ENCODE assay signal across 8 mouse cellular contexts in the genomic region with DNA sequence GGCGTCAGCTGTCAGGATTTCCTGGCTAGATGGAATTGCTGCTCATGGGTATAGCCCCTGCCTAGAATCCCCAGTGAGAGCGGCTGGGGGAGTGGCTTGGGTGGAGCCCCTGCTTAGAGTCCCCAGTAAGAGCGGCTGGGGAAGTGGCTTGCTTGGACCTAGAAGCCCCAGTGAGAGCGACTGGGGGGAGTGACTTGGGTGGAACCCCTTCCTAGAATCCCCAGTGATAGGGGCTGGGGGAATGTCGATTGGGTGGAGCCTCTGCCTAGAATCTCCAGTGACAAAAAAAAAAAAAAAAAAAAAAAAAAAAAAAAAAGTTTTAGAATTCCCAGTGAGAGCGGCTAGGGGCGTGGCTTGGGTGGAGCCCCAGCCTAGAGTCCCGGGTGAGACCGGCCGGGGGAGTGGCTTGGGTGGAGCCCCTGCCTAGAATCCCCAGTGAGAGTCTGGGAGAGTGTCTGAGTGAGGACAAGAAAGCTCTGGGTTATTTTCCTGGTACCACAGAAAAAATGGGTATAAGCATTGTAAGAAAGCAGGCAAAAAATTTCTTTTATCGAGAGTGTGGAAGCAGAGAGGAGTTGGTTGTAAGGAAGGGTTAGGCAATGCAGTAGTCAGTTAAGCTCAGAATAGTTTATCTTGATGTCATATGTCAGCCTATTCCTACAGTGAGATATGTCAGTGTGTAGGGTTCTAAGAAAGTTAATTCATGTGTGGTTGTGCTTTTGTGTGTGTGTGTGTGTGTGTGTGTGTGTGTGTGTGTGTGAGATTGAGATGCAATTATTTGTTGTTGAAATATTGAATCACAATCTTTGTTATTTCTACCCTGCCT. TPM values are rescaled to one million over a fixed set of nuclear protein-coding genes. Genes with fewer than 3 reads are reported as not detected.
DNase-seq lines count a peak whose midpoint lies in the region; ATAC-seq and TF ChIP-seq lines count a peak whose summit lies in the region.

No protein-coding gene starts in this region.

- TF ChIP-seq POLR2A in cerebellum, adult 2 months (IDR thresholded peaks at IDR 0.05; ENCODE audit: borderline replicate concordance, insufficient read depth, low read length), result no peak

- peaks cover 8% of the 10 kb centered on the region for H3K4me1 ChIP-seq in hindbrain, embryonic 10.5 days (replicated peaks)
- no peaks in the 10 kb centered on the region for H3K4me1 ChIP-seq in hindbrain, embryonic 14.5 days (replicated peaks; ENCODE audit: control insufficient read depth, insufficient read depth, low read length)
- no peaks in the 10 kb centered on the region for H3K4me1 ChIP-seq in cerebellum, adult 2 months (ENCODE audit: control insufficient read depth, insufficient read depth, low read length)

- no peak for TF ChIP-seq CTCF in cerebellum, adult 2 months (IDR thresholded peaks at IDR 0.05; ENCODE audit: borderline replicate concordance, insufficient read depth, low read depth, low read length)

- no peak for ATAC-seq in hindbrain, embryonic 14.5 days (ENCODE audit: low FRiP score)

- 3% methylated on average over 11 of the region's 11 CpGs for WGBS in hindbrain, embryonic 10.5 days
- WGBS in hindbrain, embryonic 14.5 days, result 2% methylated on average over 11 of the region's 11 CpGs
- 5% methylated on average over 11 of the region's 11 CpGs for WGBS in cerebellum, adult 2 months

- DNase-seq in hindbrain, embryonic 10.5 days (ENCODE audit: low spot score), result peak; percentile 35
- no peak for DNase-seq in hindbrain, embryonic 14.5 days (ENCODE audit: low spot score)
- peak; percentile 67 for DNase-seq in WW6 (ENCODE audit: low read depth, low spot score)
- DNase-seq in forelimb bud, embryonic 11.5 days (ENCODE audit: low read depth, low spot score), result peak; percentile 16
- DNase-seq in kidney, postnatal 4 days, result peak; percentile 62 to 76
- peak; percentile 37 for DNase-seq in neural tube, embryonic 10.5 days (ENCODE audit: extremely low spot score, low spot score)
- no peak for DNase-seq in right cerebral cortex, adult 2 months (ENCODE audit: low spot score in 2 of 2)
- no peak for DNase-seq in cerebellum, adult 2 months

- no peak overlapping the region for H3K9ac ChIP-seq in hindbrain, embryonic 14.5 days

- H3K4me3 ChIP-seq in hindbrain, embryonic 10.5 days, result peak overlapping the region; percentile 24; the same call in 1 of the 2 replicates
- H3K4me3 ChIP-seq in hindbrain, embryonic 14.5 days (replicated peaks; ENCODE audit: low read length), result no peak overlapping the region
- H3K4me3 ChIP-seq in cerebellum, adult 2 months (replicated peaks; ENCODE audit: insufficient read depth, low read depth, low read length), result no peak overlapping the region

- no peaks in the 10 kb centered on the region for H3K9me3 ChIP-seq in hindbrain, embryonic 10.5 days
- H3K9me3 ChIP-seq in hindbrain, embryonic 14.5 days (ENCODE audit: control insufficient read depth, low read length), result no peaks in the 10 kb centered on the region

- H3K36me3 ChIP-seq in hindbrain, embryonic 10.5 days, result no peaks in the 10 kb centered on the region
- H3K36me3 ChIP-seq in hindbrain, embryonic 14.5 days (replicated peaks; ENCODE audit: control insufficient read depth, insufficient read depth), result no peaks in the 10 kb centered on the region

- H3K27me3 ChIP-seq in hindbrain, embryonic 10.5 days (ENCODE audit: insufficient read depth, poor library complexity, severe bottlenecking), result no peaks in the 10 kb centered on the region
- H3K27me3 ChIP-seq in hindbrain, embryonic 14.5 days (ENCODE audit: control insufficient read depth, insufficient read depth, low read length), result no peaks in the 10 kb centered on the region
- H3K27me3 ChIP-seq in cerebellum, adult 2 months (ENCODE audit: control insufficient read depth, insufficient read depth, low read length), result no peaks in the 10 kb centered on the region

- no peak overlapping the region for H3K27ac ChIP-seq in hindbrain, embryonic 10.5 days
- no peak overlapping the region for H3K27ac ChIP-seq in hindbrain, embryonic 14.5 days
- no peak overlapping the region for H3K27ac ChIP-seq in cerebellum, adult 2 months (ENCODE audit: insufficient read depth, low read length)

- no peak overlapping the region for H3K4me2 ChIP-seq in hindbrain, embryonic 14.5 days (replicated peaks)

RNA-seq across cellular contexts. Expression of a gene that starts 13.6 kb away (rescaled TPM):
- polyA plus RNA-seq in hindbrain, embryonic 10.5 days (2016; fragmentation: Nextera tagmentation; extraction: Ambion mirVana), result 9.8 and 10.5 TPM in 2 replicates
- 5.6 and 6.2 TPM in 2 replicates for polyA plus RNA-seq in hindbrain, embryonic 14.5 days (2014; fragmentation: Nextera tagmentation; extraction: Ambion mirVana)
- polyA plus RNA-seq in cerebellum, adult 2 months (2012; rRNA removed), result 5.8 and 7.7 TPM in 2 replicates

RNA-seq across cellular contexts. Expression of a gene that starts 30.8 kb away (rescaled TPM):
- 0.50 TPM in 1 of 2 replicates, not detected in the other for polyA plus RNA-seq in hindbrain, embryonic 10.5 days (2016; fragmentation: Nextera tagmentation; extraction: Ambion mirVana)
- 1.5 and 1.7 TPM in 2 replicates for polyA plus RNA-seq in hindbrain, embryonic 14.5 days (2014; fragmentation: Nextera tagmentation; extraction: Ambion mirVana)
- 11.7 and 12.5 TPM in 2 replicates for polyA plus RNA-seq in cerebellum, adult 2 months (2012; rRNA removed)

RNA-seq across cellular contexts. Expression of a gene that starts 31.2 kb away (rescaled TPM):
- 66.9 and 167 TPM in 2 replicates for polyA plus RNA-seq in hindbrain, embryonic 10.5 days (2016; fragmentation: Nextera tagmentation; extraction: Ambion mirVana)
- 312 and 331 TPM in 2 replicates for polyA plus RNA-seq in hindbrain, embryonic 14.5 days (2014; fragmentation: Nextera tagmentation; extraction: Ambion mirVana)
- polyA plus RNA-seq in cerebellum, adult 2 months (2012; rRNA removed), result 1,121 and 1,177 TPM in 2 replicates

RNA-seq across cellular contexts. Expression of a gene that starts 40.4 kb away (rescaled TPM):
- 3.2 and 3.6 TPM in 2 replicates for polyA plus RNA-seq in hindbrain, embryonic 10.5 days (2016; fragmentation: Nextera tagmentation; extraction: Ambion mirVana)
- polyA plus RNA-seq in hindbrain, embryonic 14.5 days (2014; fragmentation: Nextera tagmentation; extraction: Ambion mirVana), result 2.8 and 3.6 TPM in 2 replicates
- 1.1 and 2.1 TPM in 2 replicates for polyA plus RNA-seq in cerebellum, adult 2 months (2012; rRNA removed)

RNA-seq across cellular contexts. Expression of a gene that starts 59.1 kb away (rescaled TPM):
- 10.5 and 16.2 TPM in 2 replicates for polyA plus RNA-seq in hindbrain, embryonic 10.5 days (2016; fragmentation: Nextera tagmentation; extraction: Ambion mirVana)
- 40.6 and 46.8 TPM in 2 replicates for polyA plus RNA-seq in hindbrain, embryonic 14.5 days (2014; fragmentation: Nextera tagmentation; extraction: Ambion mirVana)
- 178 and 211 TPM in 2 replicates for polyA plus RNA-seq in cerebellum, adult 2 months (2012; rRNA removed)

Comparison
In these comparisons a context has a peak if more than half of its experiments do, and no peak if none do; other contexts are left out.
1. DNase-seq: peak in hindbrain, embryonic 10.5 days (single experiment), WW6 (single experiment), forelimb bud, embryonic 11.5 days (single experiment), kidney, postnatal 4 days (2 of 2) and neural tube, embryonic 10.5 days (single experiment); none in hindbrain, embryonic 14.5 days (single experiment), right cerebral cortex, adult 2 months (0 of 2) and cerebellum, adult 2 months (0 of 2).